Mouse (Mus musculus) B cell, adult 2 months (primary cell): Measurements from ENCODE around the gene Fat3.

ENCODE experiments used
- DNase-seq, 2 experiments: peaks; one replicate each; pipeline ENCODE4 v3.0.0; 2022

Gene Fat3

DNA sequence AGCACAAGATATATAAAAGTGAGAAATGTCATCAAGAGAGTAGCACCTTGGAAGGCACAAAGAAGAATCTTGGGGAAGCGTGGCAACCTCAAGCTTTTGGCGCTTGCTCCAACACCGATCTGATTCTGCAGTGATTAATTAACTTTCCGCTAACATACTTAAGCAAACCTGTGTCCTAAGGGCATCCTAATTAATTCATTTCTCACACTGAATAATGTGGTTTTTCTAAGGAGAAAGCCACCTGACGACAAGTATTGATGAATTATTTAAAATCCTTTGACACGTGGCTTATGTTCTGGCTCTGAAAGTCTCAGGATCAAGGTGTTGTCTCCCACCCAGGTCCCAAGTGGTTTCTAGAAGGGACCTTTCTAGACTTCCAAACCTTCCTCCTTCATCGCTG lies 506.3 kb downstream of the Fat3 start:
- DNase-seq = no peak

DNA sequence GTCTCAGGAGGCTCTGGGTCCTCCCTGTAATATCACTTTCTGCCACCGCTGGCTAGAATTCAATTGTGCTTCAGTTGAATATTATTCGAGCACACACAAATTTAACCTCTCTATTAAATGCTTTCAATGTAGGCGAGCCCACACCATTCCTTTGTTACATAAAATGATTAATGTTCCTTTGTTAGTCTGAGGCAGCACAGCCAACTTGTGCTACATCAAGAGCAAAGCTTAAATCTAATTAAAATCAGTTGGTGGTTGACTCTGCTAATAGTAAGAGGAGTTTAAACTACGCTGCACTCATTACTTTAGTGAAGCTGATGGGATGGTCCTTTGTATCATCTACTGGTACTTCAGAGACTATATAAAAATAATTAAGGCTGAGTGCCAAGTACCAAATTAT lies 506.9 kb downstream of the Fat3 start:
- DNase-seq = no peak

DNA sequence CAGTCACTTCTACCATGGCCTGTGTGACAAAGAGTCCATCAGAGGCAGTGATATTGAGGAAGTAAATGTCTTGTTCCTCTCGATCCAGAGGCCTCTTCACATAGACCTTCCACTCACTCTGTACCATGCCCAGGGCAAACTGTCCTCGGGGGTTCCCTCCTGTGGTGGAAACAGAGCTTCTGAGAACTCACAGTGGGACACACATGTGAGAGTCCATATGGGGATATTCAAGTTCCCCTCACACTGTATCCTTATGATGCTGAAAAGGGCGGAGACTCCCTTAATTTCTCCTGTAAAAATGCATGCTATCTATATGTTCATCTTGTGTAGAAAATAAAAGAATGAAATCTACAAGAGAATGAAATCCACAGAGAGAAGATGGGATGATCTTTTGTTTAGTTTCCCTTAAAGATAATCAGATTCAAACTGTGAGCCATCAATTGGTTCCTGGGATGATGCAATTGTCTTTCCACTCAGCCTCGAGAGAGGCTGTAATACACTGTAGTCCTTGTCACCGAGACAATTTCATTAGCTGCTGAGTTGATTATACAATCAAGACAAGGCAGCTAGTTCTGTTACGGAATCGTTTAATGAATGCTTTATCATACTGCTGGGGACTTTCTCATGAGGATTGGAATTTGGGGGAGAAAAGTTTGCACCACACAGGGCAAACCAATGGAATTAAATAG lies 508.8 kb downstream of the Fat3 start:
- DNase-seq = no peak

DNA sequence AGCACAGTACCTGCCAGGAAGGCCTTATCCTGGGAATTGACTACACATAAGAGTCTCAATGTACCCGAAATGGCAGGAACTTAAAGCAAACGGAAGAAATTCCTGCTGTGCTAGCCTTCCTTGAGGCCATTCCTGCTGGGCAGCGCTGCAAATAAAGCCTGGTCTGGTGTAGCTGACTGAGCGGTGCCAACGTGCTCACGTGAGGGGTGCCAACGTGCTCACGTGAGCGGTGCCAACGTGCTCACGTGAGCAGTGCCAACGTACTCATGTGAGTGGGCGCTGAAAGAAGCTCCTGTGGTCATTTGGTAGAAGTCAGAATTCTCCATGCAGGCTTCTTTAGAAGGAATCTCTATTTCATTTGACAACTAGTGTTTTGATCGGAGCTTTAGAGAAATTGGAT lies 522.8 kb downstream of the Fat3 start:
- DNase-seq = no peak

DNA sequence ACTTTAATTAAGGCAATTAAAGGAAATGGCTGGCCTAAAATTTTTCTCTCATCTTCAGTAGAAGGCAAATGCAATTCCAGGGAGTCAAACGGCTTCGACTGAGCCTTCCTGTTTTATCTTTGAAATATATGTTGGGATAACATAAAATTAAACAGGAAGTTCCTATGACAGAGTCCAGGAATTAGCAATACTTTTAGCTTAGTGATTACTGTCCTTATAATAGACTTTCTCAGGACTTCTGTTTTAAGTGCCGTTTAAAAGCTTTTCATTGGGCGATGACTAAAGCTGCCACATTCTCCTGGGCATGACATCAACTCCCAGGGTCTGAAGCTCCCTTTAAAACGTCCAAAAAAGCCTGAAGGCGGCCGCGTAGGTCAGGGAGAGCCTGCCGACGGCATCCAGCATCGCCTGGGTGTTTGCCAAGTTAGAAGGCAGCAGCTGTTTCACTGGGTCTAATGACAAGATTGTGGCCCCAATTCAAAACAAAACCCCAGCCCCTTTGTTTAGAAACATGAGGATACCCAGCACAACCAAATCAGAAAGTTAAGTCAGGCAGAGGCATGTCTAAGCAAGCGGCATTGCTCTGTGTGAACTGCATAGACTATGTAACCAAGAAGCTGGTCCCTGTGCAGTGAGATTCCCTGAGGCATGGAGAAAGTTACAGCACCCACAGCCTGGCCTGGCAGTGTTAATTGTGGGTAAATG lies 524.0 kb downstream of the Fat3 start:
- DNase-seq = no peak

DNA sequence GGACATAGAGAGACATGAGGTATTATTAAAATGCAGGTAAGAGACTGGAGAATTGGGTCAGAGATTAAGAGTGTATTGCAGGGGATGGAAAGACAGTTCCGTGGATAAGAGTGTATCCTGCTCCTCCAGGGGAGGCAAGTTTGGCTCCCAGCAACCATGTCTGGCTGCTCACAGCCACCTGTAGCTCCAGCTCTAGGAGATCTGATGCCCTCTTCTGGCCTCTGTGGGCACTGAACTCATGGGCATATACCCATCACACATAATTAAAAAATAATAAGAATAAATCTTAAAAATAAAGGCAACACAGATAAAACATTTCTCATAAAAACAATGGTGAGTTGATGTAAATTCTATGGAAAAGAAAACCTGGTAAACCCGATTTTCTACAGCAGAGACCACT lies 525.1 kb downstream of the Fat3 start:
- no peak for DNase-seq

DNA sequence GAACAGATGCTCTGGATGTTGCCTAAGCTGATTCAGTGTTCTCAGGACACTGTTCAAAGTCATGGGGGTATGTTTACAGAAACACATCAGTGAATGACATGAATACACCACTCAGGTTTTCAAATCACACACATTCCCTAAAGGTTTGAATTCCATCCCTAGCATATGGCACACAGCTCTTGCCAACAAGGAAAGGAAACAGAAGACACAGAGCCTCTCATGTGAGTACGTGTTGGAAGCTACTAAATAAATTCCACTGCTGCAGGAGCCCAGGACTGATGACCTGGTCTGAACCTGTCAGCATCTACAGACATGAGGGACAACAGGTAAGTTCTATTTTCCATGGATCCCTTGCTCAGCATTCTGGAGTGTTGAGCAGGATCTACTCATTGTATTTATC lies 528.9 kb downstream of the Fat3 start:
- DNase-seq = no peak

DNA sequence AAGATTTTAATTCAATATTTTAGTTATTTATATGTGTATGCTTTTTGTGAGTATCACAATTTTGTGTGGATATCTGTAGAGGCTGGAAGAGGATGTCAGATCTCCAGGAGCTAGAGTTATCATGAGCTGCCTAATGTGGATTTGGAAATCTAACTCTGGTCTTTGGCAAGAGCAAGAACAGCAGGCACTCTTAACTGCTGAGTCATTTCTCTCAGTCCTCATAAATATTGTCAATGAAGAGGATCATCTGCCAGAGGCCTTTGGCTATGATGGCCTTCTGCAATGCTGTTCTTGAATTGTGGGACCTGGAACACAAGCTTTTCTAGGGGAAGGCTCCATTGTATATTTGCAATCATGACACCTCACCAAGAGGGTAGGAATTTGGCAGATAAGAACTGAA lies 529.7 kb downstream of the Fat3 start:
- no peak for DNase-seq

DNA sequence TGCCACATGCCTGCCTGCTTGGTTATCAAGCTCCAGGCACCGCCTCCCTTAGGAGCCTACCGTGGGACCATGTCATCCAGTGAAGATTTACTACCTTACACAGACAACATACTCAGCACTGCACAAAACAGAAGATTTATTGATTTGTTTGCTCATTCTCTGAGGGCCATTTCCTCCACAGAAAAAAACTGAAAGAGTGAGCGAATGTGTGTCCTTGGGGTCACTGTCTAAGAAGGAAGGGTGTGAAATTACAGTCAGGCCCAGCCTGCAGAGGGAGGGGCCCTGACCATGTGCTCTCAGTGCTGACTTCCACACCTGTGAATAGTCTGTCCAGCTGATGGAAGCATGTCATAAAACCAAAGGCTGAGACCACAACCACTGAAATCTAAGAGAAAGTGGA lies 536.9 kb downstream of the Fat3 start:
- DNase-seq = no peak

DNA sequence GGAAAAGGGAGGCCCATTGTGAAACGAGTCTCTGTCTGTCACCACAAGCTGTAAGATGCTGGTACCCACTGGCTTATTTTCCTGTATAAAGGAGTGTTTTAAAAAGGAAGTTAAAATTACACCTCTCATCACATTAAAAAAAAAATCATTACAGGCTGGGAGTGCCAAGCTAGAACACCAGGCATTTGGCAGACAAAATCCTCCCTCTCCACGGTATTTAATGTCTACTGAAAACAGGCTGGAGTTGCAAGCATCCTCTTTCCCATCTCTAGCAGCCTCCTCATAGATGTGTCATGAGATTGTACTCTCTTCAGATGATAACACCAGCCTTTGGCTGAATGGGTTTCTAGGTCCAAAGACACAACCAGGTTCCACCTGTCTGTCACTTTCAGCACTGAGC lies 538.2 kb downstream of the Fat3 start:
- no peak for DNase-seq

DNA sequence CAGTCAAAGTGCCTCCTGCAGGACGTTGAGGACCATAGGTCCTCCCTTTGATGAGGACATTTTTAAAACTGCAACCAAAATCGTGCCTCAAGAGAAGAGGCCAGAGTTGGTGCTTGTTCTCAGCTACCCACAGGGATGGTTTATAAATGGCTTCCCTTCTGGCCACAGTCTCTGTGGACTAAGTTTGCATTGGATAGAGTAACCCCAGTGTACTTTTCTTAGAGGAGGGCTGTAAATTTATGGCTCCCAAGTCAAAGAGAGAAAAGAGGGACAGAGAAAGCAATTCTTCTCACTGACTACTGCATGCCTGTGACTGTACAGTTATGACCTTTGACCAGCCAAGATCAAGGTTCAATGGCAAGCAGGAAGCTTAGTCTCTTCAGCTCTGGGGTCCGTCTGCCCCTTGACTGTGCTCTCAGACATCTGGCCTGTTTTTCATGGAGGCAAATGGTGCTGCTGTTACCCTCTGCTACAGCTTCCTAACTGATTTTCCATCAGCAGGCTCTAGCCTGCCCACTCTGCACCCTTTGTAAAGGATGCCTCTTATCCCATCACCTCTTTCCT lies 542.8 kb downstream of the Fat3 start:
- DNase-seq = no peak

DNA sequence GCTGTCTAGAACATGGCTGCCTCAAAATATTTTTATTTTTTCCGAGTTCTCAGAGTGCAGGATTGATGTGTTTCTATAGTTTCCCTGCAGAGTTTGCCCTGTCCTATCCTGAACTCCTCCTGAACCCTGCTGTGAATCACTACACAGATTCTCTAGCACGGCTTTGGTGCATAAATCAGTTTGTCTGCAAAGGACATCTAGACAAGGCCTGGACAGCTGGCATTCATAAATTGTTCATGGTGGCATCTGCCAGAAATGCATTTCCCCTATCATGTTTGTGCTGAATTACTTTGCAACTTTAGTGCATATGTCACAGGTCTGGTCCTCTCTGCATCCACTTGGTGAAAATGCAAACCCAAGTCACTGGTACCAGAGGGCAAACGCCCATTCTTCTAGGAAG lies 543.3 kb downstream of the Fat3 start:
- no peak for DNase-seq

DNA sequence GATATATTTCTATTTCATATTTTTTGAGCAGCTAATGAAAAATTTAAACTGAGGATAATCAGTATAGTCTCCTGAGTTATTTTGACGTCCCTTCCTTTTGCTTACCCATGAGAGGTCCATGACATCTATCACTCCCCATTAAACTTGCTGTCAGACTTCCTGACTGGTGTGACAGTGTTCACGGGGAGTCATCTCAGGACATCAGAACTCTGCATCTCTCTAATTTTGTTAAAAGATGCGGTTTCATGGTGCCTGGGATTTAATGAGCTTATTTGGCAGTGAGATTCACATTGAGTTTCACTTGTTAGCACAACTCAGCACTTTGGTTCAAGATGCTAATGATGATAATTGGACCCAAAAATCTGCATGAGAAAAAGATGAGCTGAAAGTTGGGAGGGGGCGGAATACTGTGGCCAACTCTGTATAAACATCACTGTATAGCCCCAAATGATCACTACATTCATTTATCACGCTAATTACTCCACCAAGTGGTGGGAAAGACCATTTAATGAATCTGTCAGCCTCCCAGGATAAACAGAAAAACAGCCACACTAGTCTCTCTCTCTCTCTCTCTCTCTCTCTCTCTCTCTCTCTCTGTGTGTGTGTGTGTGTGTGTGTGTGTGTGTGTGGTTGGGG lies 545.8 kb downstream of the Fat3 start:
- no peak for DNase-seq

DNA sequence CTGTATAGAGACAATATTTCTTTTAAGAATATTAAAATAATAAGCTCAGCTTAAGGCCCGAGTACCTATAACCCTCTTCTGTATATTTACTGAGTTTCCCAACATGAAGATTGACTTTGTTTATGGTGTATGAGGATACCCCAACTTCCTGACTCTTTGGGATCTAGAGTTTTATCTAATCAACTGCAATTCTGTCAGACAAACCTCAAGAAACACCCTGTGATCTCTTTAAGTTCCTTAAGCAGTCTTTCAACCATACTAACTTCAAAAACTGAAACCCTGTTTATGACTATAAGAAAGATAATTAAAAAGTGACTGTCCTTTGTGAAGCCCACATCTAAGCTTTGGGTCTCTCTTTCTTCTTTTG lies 546.8 kb downstream of the Fat3 start:
- no peak for DNase-seq

DNA sequence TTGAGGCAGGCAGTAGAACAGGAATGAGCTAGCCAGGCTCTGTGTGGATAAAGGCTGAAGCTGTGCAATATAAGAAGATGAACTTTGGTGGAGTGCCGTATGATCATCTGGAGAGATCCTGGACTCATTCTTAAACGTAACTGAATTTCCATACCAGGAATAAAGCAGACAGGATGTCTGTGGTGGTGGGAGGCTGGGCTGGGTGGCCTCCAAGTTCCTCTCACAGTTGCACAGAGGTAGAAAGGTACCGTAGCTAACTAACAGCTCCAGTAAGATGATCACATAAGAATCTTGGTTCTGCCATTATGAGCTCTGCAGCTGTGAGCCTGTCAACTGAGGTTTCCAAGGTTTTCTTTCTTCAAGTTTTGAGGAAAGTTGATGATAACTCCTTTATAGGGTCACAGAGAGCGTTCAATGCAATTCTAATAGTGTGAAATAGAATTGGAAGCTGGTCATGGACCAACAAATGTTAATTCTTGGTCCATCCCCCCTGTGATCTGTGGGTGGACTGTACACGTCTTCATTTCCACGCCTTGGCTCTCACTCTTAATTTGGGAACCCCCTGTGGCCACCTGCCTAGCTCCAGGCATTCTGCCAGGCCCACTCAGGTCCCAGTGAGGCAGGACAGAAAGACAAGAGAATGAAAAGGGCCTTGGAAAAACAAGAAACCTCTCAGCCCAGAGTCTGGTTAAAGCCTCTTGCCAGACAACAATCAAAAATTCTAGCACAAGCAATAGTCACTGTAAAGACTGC lies 547.3 kb downstream of the Fat3 start:
- no peak for DNase-seq

DNA sequence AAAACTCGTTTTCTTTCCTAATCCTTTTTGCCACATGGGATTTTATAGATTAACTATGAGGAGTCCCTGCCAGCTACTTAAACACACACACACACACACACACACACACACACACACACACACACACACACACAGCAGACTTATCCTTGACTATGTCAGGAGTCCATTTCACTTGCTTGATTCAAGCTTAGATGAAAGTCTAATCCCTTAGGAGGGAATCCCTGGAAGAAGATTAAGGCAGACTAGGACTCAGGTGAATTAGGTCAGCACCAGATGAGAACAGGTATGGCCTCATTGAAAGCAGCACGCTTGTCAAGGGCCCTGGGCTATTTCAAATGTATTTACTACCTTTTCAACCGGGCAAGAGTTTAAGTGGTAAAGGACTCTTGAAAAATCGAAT lies 553.0 kb downstream of the Fat3 start:
- no peak for DNase-seq

DNA sequence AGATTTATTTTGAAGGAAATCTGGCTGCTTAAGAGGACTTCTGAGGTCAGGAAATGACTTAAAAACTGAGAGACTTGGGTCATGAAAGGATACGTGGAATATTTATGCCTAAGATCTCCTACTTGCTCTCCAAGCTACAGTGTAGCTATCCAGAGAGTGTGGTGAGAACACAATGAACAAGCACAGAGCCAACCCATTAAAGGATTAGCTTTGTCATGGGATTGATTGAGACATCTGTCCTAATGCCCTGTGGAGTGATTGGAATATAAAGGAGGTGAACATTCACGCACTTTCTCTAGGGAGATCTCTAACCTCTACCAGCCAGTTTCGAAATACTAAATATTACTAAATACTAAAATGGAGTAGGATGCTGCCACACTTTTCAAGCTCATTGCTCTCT lies 556.9 kb downstream of the Fat3 start:
- DNase-seq = no peak

DNA sequence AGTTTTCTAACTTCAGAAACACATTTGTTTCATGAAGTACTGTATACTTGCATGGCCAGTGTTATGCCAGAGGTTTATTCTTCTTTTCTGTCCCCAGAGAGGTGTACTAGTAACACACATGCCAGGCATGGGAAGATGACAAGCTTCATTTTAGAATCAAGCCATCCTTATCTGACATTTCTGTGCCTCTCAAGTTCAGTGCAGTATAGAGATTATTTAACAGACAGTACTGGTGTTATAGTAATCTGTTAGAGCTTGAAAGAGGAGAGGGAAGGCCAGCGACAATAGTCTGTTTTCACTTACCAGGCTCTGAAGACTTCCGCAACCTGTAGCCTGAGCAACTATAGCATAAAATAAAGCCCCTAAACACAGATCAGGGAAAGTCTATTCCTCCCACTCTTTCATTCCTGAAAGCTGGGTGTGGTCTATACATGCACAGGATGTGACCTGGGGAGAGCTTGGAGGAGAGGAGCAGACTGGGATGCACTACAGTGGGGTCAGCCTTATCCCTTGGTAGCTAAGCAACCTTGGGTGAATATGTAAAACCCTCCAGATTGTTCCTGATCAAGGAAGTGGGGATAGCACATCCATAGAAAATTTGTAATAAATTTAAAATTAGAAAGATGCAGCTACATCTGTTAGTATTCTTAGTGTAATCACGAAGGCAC lies 557.5 kb downstream of the Fat3 start:
- DNase-seq = no peak

DNA sequence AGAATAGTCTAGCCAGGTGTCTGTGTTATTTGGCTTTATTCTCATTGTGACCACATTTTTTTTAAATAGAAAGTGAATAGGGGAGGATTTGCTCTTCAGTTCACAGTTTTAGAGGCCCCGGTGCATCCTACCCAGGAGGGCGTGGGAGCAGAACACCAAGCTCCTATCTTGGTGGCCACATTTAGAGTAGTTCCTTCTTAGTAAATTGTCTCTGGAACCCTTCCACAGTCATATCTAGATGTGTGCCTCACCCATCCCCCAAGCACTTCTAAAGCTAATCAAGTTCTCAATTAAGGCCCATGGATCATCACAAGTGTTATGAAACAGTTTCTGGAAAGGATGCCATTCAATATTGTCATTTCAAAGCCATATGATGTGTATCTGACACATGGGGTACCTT lies 559.3 kb downstream of the Fat3 start:
- DNase-seq = no peak

DNA sequence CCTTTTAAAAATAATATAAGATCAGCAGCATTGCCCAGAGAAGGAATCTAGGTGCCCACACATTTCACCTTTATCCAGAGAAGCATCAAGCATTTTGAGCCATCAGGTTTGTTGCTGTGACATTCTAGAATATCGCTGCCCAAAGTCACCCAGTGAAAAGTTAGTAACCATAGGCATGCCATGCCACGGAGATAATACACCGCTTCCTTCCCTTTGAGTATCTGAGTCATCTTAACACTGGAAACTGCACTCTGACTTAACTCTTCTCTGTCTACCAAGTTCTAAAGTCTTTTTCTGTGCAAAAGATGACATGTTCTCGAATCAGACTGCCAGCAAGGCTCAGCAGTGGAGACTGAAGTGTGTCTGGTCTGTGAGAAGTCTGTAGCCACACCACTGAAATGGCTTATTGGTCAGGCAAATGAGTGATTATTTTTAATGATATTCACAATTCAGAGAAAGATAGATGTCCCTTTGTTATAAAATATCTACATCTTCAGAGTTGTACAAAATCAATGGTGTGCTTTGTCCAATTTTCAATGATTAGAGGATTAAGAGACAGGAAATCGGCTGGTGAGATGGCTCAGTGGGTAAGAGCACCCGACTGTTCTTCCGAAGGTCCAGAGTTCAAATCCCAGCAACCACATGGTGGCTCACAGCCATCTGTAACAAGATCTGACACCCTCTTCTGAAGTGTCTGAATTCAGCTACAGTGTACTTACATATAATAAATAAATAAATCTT lies 560.0 kb downstream of the Fat3 start:
- DNase-seq = no peak

DNA sequence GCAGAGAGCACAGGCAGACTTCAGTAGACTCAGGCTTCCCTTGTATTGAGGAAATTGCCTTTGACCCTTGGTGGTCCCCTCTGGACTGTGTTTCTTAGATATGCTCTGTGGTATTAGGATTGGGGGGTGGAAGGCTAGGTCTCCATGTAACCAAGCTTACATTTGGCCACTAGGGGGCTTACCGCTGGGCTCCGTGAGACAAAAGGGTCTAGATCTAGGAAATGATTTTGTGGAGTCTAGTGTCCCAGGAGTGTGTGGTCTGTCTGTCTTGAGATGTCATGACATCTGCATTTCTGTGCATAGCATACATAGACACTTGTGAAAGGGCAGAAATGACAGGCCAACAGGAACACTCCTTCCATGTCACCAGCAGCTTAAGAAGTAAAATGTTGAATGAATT lies 561.5 kb downstream of the Fat3 start:
- DNase-seq = no peak

DNA sequence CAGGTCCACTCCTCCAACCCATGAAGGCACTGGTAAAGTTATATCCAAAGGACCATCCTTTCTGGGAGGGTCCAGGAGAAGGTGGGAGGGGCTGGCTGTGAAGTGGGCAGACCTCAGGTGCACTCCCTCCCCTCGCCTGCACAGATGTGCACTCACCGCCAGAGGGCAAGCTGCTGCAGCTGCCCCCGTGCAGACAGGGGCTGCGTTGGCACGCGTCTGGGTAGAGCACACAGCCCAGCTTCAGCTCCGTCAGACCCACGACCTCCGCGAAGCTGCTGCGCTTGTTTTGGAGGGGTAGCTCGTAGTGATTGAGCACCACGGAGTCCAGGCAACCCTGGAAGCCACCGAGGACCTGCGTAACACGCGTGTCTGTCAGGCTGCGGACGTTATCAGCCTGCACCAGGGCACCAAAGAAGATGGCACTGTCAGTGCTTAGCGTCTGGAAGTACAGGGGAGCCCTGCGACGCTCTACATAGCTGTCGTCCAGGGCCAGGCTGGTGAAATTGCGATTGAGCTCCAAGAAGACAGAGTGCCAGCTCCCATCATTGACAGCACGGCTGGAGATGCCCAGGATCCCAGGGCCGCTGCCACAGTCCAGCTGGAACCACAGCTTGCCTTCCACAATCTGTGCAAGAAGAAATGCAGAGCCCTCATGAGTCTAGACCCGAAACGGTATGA lies 563.1 kb downstream of the Fat3 start:
- DNase-seq = no peak
